Mouse (Mus musculus) adrenal gland, postnatal 25 days (tissue): ENCODE measurements around the gene Irx1. TPM values are rescaled to one million over a fixed set of nuclear protein-coding genes. Genes with fewer than 3 reads are reported as not detected.

Experiments
- DNase-seq: peaks from one replicate; pipeline ENCODE4 v3.0.0; 2021; ENCODE audit warnings: mixed read lengths
- long read RNA-seq: library from polyadenylated mRNA; stranded (forward); transcript quantifications from one replicate; pipeline ENCODE4 v2.0.0, GENCODE M21; 2021
- total RNA-seq: library from RNA; stranded (reverse); gene quantifications from 2 replicates; pipeline ENCODE4 v1.2.3, GENCODE M21; 2021

Irx1 gene
- not detected in 2 replicates for total RNA-seq
- long read RNA-seq = 0 reads

GRCm38 (mm10) chr13:71963356-71964351 is at the start of gene Irx1:
Gene Irx1, minus strand, starts transcription at chr13:71963723.
- no peak for DNase-seq

- DNase-seq = no peak
Observed at GRCm38 (mm10) chr13:71979932-71980655, 16.6 kb upstream of the Irx1 start.

- DNase-seq = no peak
Observed at GRCm38 (mm10) chr13:71975753-71976152, 12.2 kb upstream of the Irx1 start.

GRCm38 (mm10) chr13:71968286-71968685 is 4.8 kb upstream of the Irx1 start:
- no peak for DNase-seq

- no peak for DNase-seq
Observed at GRCm38 (mm10) chr13:71967341-71968250, 4.1 kb upstream of the Irx1 start.

GRCm38 (mm10) chr13:71966631-71967030 is 3.1 kb upstream of the Irx1 start:
- no peak for DNase-seq

GRCm38 (mm10) chr13:71964366-71964765 is 843 bp upstream of the Irx1 start:
- no peak for DNase-seq

GRCm38 (mm10) chr13:71962661-71963355 is 715 bp downstream of the Irx1 start:
- no peak for DNase-seq

GRCm38 (mm10) chr13:71961891-71962660 is 1.4 kb downstream of the Irx1 start:
- no peak for DNase-seq

- no peak for DNase-seq
Observed at GRCm38 (mm10) chr13:71960846-71961735, 2.4 kb downstream of the Irx1 start.

- no peak for DNase-seq
Observed at GRCm38 (mm10) chr13:71960277-71960672, 3.2 kb downstream of the Irx1 start.

- no peak for DNase-seq
Observed at GRCm38 (mm10) chr13:71959361-71960276, 3.9 kb downstream of the Irx1 start.

GRCm38 (mm10) chr13:71958651-71959050 is 4.9 kb downstream of the Irx1 start:
- DNase-seq = no peak

GRCm38 (mm10) chr13:71957811-71958351 is 5.6 kb downstream of the Irx1 start:
- DNase-seq = no peak

- no peak for DNase-seq
Observed at GRCm38 (mm10) chr13:71957147-71957546, 6.4 kb downstream of the Irx1 start.

- no peak for DNase-seq
Observed at GRCm38 (mm10) chr13:71956481-71956880, 7.0 kb downstream of the Irx1 start.

GRCm38 (mm10) chr13:71951966-71952365 is 11.6 kb downstream of the Irx1 start:
- DNase-seq = no peak

- no peak for DNase-seq
Observed at GRCm38 (mm10) chr13:71949859-71950258, 13.7 kb downstream of the Irx1 start.
